28 mouse cellular contexts compared by ENCODE assay signal in genomic region chr1:150139730-150140129, GRCm38 (mm10). TPM values are rescaled to one million over a fixed set of nuclear protein-coding genes. Genes with fewer than 3 reads are reported as not detected.
A peak's percentile ranks its signal among the peaks of the same experiment; 100 is the strongest.
DNase-seq lines count a peak whose midpoint lies in the region; ATAC-seq and TF ChIP-seq lines count a peak whose summit lies in the region.
"Had no signal": no experiment of that assay in that cellular context is flagged by ENCODE, and none has a peak within 500 bp of the region (broad histone marks: within the 10 kb centered on the region; RNA-seq: fewer than 3 reads in every experiment).

No protein-coding gene starts in this region.

- peak; percentile 22 to 31 for DNase-seq in cerebellum, postnatal 10 days
- DNase-seq in cerebellum, postnatal 36 days = no peak
- peak; percentile 62 for DNase-seq in lung, embryonic 14.5 days
- no peak for DNase-seq in lung, postnatal 36 days
- peak; percentile 10 for DNase-seq in urinary bladder, postnatal 14 days (ENCODE audit: low spot score)
- no peak for DNase-seq in urinary bladder, postnatal 4 days (ENCODE audit: low spot score in 2 of 2)
- no peak for DNase-seq in heart, adult 9 months (ENCODE audit: low spot score in 2 of 2)
- DNase-seq: adrenal gland, adult 2 months; cerebellum, adult 8-10 months; kidney, adult 2 months; kidney, postnatal 36 days; liver, embryonic 13.5 days; lung, adult 18-20 months; spleen, adult 18-20 months; thymus, postnatal 4 days had no signal

- no peak overlapping the region for H3K4me2 ChIP-seq in lung, embryonic 14.5 days
- H3K4me2 ChIP-seq: embryonic facial prominence, embryonic 13.5 days; forebrain, embryonic 15.5 days; heart, embryonic 15.5 days; limb, embryonic 15.5 days; liver, embryonic 13.5 days; midbrain, embryonic 13.5 days; neural tube, embryonic 13.5 days had no signal

- no peak overlapping the region for H3K9ac ChIP-seq in lung, embryonic 14.5 days
- H3K9ac ChIP-seq: embryonic facial prominence, embryonic 13.5 days; forebrain, embryonic 15.5 days; heart, embryonic 15.5 days; limb, embryonic 15.5 days; liver, embryonic 13.5 days; midbrain, embryonic 13.5 days; neural tube, embryonic 13.5 days had no signal

- no peaks in the 10 kb centered on the region for H3K9me3 ChIP-seq in lung, embryonic 14.5 days (ENCODE audit: low read depth, low read length)
- H3K9me3 ChIP-seq: embryonic facial prominence, embryonic 13.5 days; forebrain, embryonic 10.5 days; forebrain, embryonic 15.5 days; heart, embryonic 15.5 days; limb, embryonic 10.5 days; limb, embryonic 15.5 days; liver, embryonic 13.5 days; midbrain, embryonic 13.5 days; neural tube, embryonic 13.5 days had no signal

- no peak overlapping the region for H3K4me3 ChIP-seq in lung, embryonic 14.5 days (ENCODE audit: low read depth, low read length)
- H3K4me3 ChIP-seq: embryonic facial prominence, embryonic 13.5 days; forebrain, embryonic 10.5 days; forebrain, embryonic 15.5 days; heart, embryonic 15.5 days; limb, embryonic 10.5 days; limb, embryonic 15.5 days; liver, embryonic 13.5 days; midbrain, embryonic 13.5 days; neural tube, embryonic 13.5 days had no signal

- no peaks in the 10 kb centered on the region for H3K36me3 ChIP-seq in lung, embryonic 14.5 days (ENCODE audit: insufficient read depth)
- H3K36me3 ChIP-seq: embryonic facial prominence, embryonic 13.5 days; forebrain, embryonic 10.5 days; forebrain, embryonic 15.5 days; heart, embryonic 15.5 days; limb, embryonic 10.5 days; limb, embryonic 15.5 days; liver, embryonic 13.5 days; midbrain, embryonic 13.5 days; neural tube, embryonic 13.5 days had no signal

- H3K27ac ChIP-seq in lung, embryonic 14.5 days (ENCODE audit: low read depth) = no peak overlapping the region
- H3K27ac ChIP-seq: embryonic facial prominence, embryonic 13.5 days; forebrain, embryonic 10.5 days; forebrain, embryonic 15.5 days; heart, embryonic 15.5 days; limb, embryonic 10.5 days; limb, embryonic 15.5 days; liver, embryonic 13.5 days; macrophage; midbrain, embryonic 13.5 days; neural tube, embryonic 13.5 days; stomach, postnatal 0 days had no signal

- 53% methylated on average over 9 of the region's 9 CpGs for WGBS in lung, embryonic 14.5 days

- no peaks in the 10 kb centered on the region for H3K4me1 ChIP-seq in lung, embryonic 14.5 days (ENCODE audit: insufficient read depth)
- H3K4me1 ChIP-seq: embryonic facial prominence, embryonic 13.5 days; forebrain, embryonic 10.5 days; forebrain, embryonic 15.5 days; heart, embryonic 15.5 days; limb, embryonic 10.5 days; limb, embryonic 15.5 days; liver, embryonic 13.5 days; midbrain, embryonic 13.5 days; neural tube, embryonic 13.5 days had no signal

- peak; percentile 58; the same call in 1 of the 2 replicates for ATAC-seq in lung, embryonic 14.5 days (ENCODE audit: insufficient read depth)
- ATAC-seq: activated CD4-positive, CD25-positive, alpha-beta regulatory T cell, adult 4 months; forebrain, embryonic 15.5 days; hindbrain, embryonic 16.5 days; midbrain, embryonic 13.5 days had no signal

- no peaks in the 10 kb centered on the region for H3K27me3 ChIP-seq in lung, embryonic 14.5 days (ENCODE audit: insufficient read depth, low read length)
- H3K27me3 ChIP-seq: CH12.LX; embryonic facial prominence, embryonic 13.5 days; forebrain, embryonic 15.5 days; heart, embryonic 15.5 days; limb, embryonic 15.5 days; liver, embryonic 13.5 days; midbrain, embryonic 13.5 days; neural tube, embryonic 13.5 days had no signal

- no peak for TF ChIP-seq CTCF in lung, embryonic 14.5 days (IDR thresholded peaks at IDR 0.05; ENCODE audit: low read depth)

RNA-seq across cellular contexts. Expression of gene Ptgs2, which starts 39.9 kb away (rescaled TPM):
- 0.09 and 0.15 TPM in 2 replicates for polyA plus RNA-seq in lung, embryonic 14.5 days (2014; fragmentation: Nextera tagmentation; extraction: Ambion mirVana)
- polyA plus RNA-seq: activated CD4-positive, CD25-positive, alpha-beta regulatory T cell, adult 4 months; forebrain, embryonic 10.5 days; forebrain, embryonic 15.5 days; limb, embryonic 10.5 days; midbrain, embryonic 13.5 days had no signal

Comparison
In these comparisons a context has a peak if more than half of its experiments do, and no peak if none do; other contexts are left out.
1. DNase-seq: peak in cerebellum, postnatal 10 days (2 of 2), lung, embryonic 14.5 days (single experiment) and urinary bladder, postnatal 14 days (single experiment); none in cerebellum, postnatal 36 days (0 of 2), lung, postnatal 36 days (single experiment), urinary bladder, postnatal 4 days (0 of 2) and heart, adult 9 months (0 of 2).